Mouse (Mus musculus): ENCODE measurements around the gene Btn1a1. TPM values are rescaled to one million over a fixed set of nuclear protein-coding genes. Genes with fewer than 3 reads are reported as not detected.
A peak's percentile ranks its signal among the peaks of the same experiment; 100 is the strongest.

Btn1a1 gene
- polyA plus RNA-seq, 1 experiment from 2014 or later: 0.04 TPM

- H3K27ac ChIP-seq: peak within 1 kb of the TSS; percentile 91
- peak; percentile 97 for DNase-seq (ENCODE audit: low spot score)
- under 1% methylated on average over 48 of the region's 48 CpGs for WGBS
- H3K4me1 ChIP-seq: peaks cover 7% of the 10 kb centered on the region; the same call in 1 of the 2 replicates
- peak within 1 kb of the TSS; percentile 94 for H3K4me3 ChIP-seq
- H3K9me3 ChIP-seq: no peaks in the 10 kb centered on the region
- H3K36me3 ChIP-seq: peaks cover 39% of the 10 kb centered on the region
- no peaks in the 10 kb centered on the region for H3K27me3 ChIP-seq (ENCODE audit: insufficient read depth, poor library complexity, severe bottlenecking)
Observed at GRCm38 (mm10) chr13:23423286-23424051, 42.2 kb downstream of the Btn1a1 start, which contains the start of gene Abt1. Gene Abt1 (minus strand): TSS chr13:23423866.

GRCm38 (mm10) chr13:23422351-23422750, 43.4 kb downstream of the Btn1a1 start:
- DNase-seq (ENCODE audit: low spot score): no peak
- peaks cover 40% of the 10 kb centered on the region for H3K36me3 ChIP-seq
- H3K4me3 ChIP-seq: peak overlapping the region; percentile 94; the same call in 1 of the 2 replicates
- WGBS: 96% methylated on average over 16 of the region's 16 CpGs
- no peaks in the 10 kb centered on the region for H3K27me3 ChIP-seq (ENCODE audit: insufficient read depth, poor library complexity, severe bottlenecking)
- peaks cover 7% of the 10 kb centered on the region; the same call in 1 of the 2 replicates for H3K4me1 ChIP-seq
- H3K9me3 ChIP-seq: no peaks in the 10 kb centered on the region
- H3K27ac ChIP-seq: no peak overlapping the region

- Histone ChIP-seq H3K4me1 (peaks cover 5% of the 10 kb centered on the region; the same call in 1 of the 2 replicates), H3K27ac (0 out of 2 replicates have a peak overlapping the region, but pooled peaks have one; percentile 47), H3K9me3 (no peaks in the 10 kb centered on the region), H3K4me3 (peak overlapping the region; percentile 65), H3K36me3 (no peaks in the 10 kb centered on the region), H3K27me3 (ENCODE audit: insufficient read depth, poor library complexity, severe bottlenecking) (no peaks in the 10 kb centered on the region)
- WGBS: 2% methylated on average over 28 of the region's 28 CpGs
- DNase-seq (ENCODE audit: low spot score): no peak
Observed at GRCm38 (mm10) chr13:23412630-23413521, 52.8 kb downstream of the Btn1a1 start.

- Histone ChIP-seq H3K27me3 (ENCODE audit: insufficient read depth, poor library complexity, severe bottlenecking) (no peaks in the 10 kb centered on the region), H3K4me3 (peak overlapping the region; percentile 65), H3K27ac (peak overlapping the region; percentile 47; the same call in 1 of the 2 replicates), H3K9me3 (no peaks in the 10 kb centered on the region), H3K36me3 (no peaks in the 10 kb centered on the region), H3K4me1 (peaks cover 5% of the 10 kb centered on the region; the same call in 1 of the 2 replicates)
- WGBS: under 1% methylated on average over 20 of the region's 20 CpGs
- DNase-seq (ENCODE audit: low spot score): no peak
Observed at GRCm38 (mm10) chr13:23412211-23412629, 53.5 kb downstream of the Btn1a1 start.

GRCm38 (mm10) chr13:23411311-23412210, 54.1 kb downstream of the Btn1a1 start:
- no peak overlapping the region for H3K27ac ChIP-seq
- H3K27me3 ChIP-seq (ENCODE audit: insufficient read depth, poor library complexity, severe bottlenecking): no peaks in the 10 kb centered on the region
- H3K36me3 ChIP-seq: no peaks in the 10 kb centered on the region
- peaks cover 5% of the 10 kb centered on the region; the same call in 1 of the 2 replicates for H3K4me1 ChIP-seq
- no peaks in the 10 kb centered on the region for H3K9me3 ChIP-seq
- no peak for DNase-seq (ENCODE audit: low spot score)
- peak overlapping the region; percentile 65 for H3K4me3 ChIP-seq
- 3% methylated on average over 29 of the region's 29 CpGs for WGBS

GRCm38 (mm10) chr13:23410632-23411031, 55.1 kb downstream of the Btn1a1 start:
- H3K4me1 ChIP-seq: peaks cover 5% of the 10 kb centered on the region; the same call in 1 of the 2 replicates
- H3K9me3 ChIP-seq: no peaks in the 10 kb centered on the region
- no peaks in the 10 kb centered on the region for H3K27me3 ChIP-seq (ENCODE audit: insufficient read depth, poor library complexity, severe bottlenecking)
- no peak overlapping the region for H3K4me3 ChIP-seq
- no peaks in the 10 kb centered on the region for H3K36me3 ChIP-seq
- no peak for DNase-seq (ENCODE audit: low spot score)
- 64% methylated on average over 9 of the region's 9 CpGs for WGBS
- H3K27ac ChIP-seq: no peak overlapping the region

Other genes starting within 250 kb of the Btn1a1 start
- not detected in 2 replicates for gene Vmn1r222, start 230.0 kb downstream of the Btn1a1 start, polyA plus RNA-seq (2016; fragmentation: Nextera tagmentation; extraction: Ambion mirVana)
- not detected in 2 replicates for gene Vmn1r223, start 218.8 kb downstream of the Btn1a1 start, polyA plus RNA-seq (2016; fragmentation: Nextera tagmentation; extraction: Ambion mirVana)
- gene Zfp322a, start 96.7 kb downstream of the Btn1a1 start, polyA plus RNA-seq (2016; fragmentation: Nextera tagmentation; extraction: Ambion mirVana): 39.0 and 42.2 TPM in 2 replicates
- gene Abt1, start 42.0 kb downstream of the Btn1a1 start, polyA plus RNA-seq (2016; fragmentation: Nextera tagmentation; extraction: Ambion mirVana): 10.1 and 13.0 TPM in 2 replicates
- 0.30 and 0.75 TPM in 2 replicates for gene Btn2a2, start 23.0 kb upstream of the Btn1a1 start, polyA plus RNA-seq (2016; fragmentation: Nextera tagmentation; extraction: Ambion mirVana)
- 2.5 and 2.8 TPM in 2 replicates for gene Hist1h4h, start 65.1 kb upstream of the Btn1a1 start, polyA plus RNA-seq (2016; fragmentation: Nextera tagmentation; extraction: Ambion mirVana)
- gene Hist1h2af, start 68.0 kb upstream of the Btn1a1 start, polyA plus RNA-seq (2016; fragmentation: Nextera tagmentation; extraction: Ambion mirVana): 1.7 and 4.9 TPM in 2 replicates
- 3.2 and 3.5 TPM in 2 replicates for gene Hist1h3g, start 69.5 kb upstream of the Btn1a1 start, polyA plus RNA-seq (2016; fragmentation: Nextera tagmentation; extraction: Ambion mirVana)
- 0.22 and 0.73 TPM in 2 replicates for gene Hist1h2bh, start 77.5 kb upstream of the Btn1a1 start, polyA plus RNA-seq (2016; fragmentation: Nextera tagmentation; extraction: Ambion mirVana)
- gene Hist1h3f, start 78.2 kb upstream of the Btn1a1 start, polyA plus RNA-seq (2016; fragmentation: Nextera tagmentation; extraction: Ambion mirVana): 0.31 and 0.99 TPM in 2 replicates
- gene Hist1h4f, start 85.7 kb upstream of the Btn1a1 start, polyA plus RNA-seq (2016; fragmentation: Nextera tagmentation; extraction: Ambion mirVana): 0.51 TPM in 1 of 2 replicates, not detected in the other
- gene Hist1h1d, start 87.4 kb upstream of the Btn1a1 start, polyA plus RNA-seq (2016; fragmentation: Nextera tagmentation; extraction: Ambion mirVana): 0.17 and 0.36 TPM in 2 replicates
- gene Hist1h3e, start 96.5 kb upstream of the Btn1a1 start, polyA plus RNA-seq (2016; fragmentation: Nextera tagmentation; extraction: Ambion mirVana): 3.0 and 3.5 TPM in 2 replicates
- gene Hist1h2ae, start 105.3 kb upstream of the Btn1a1 start, polyA plus RNA-seq (2016; fragmentation: Nextera tagmentation; extraction: Ambion mirVana): 39.9 and 49.4 TPM in 2 replicates
- 2.8 and 4.8 TPM in 2 replicates for gene Hist1h2bg, start 105.5 kb upstream of the Btn1a1 start, polyA plus RNA-seq (2016; fragmentation: Nextera tagmentation; extraction: Ambion mirVana)
- gene Hist1h2bf, start 108.3 kb upstream of the Btn1a1 start, polyA plus RNA-seq (2016; fragmentation: Nextera tagmentation; extraction: Ambion mirVana): 1.1 and 1.8 TPM in 2 replicates
- gene Hist1h2ad, start 108.5 kb upstream of the Btn1a1 start, polyA plus RNA-seq (2016; fragmentation: Nextera tagmentation; extraction: Ambion mirVana): 0.54 and 1.1 TPM in 2 replicates
- gene Hist1h3d, start 109.9 kb upstream of the Btn1a1 start, polyA plus RNA-seq (2016; fragmentation: Nextera tagmentation; extraction: Ambion mirVana): 1.4 and 5.3 TPM in 2 replicates
- 41.9 and 60.3 TPM in 2 replicates for gene Hist1h4d, start 115.7 kb upstream of the Btn1a1 start, polyA plus RNA-seq (2016; fragmentation: Nextera tagmentation; extraction: Ambion mirVana)
- gene Hist1h2be, start 155.2 kb upstream of the Btn1a1 start, polyA plus RNA-seq (2016; fragmentation: Nextera tagmentation; extraction: Ambion mirVana): 1.2 and 1.9 TPM in 2 replicates
- 9.5 and 11.1 TPM in 2 replicates for gene Hist1h1e, start 156.7 kb upstream of the Btn1a1 start, polyA plus RNA-seq (2016; fragmentation: Nextera tagmentation; extraction: Ambion mirVana)
- gene Hist1h2ac, start 218.0 kb upstream of the Btn1a1 start, polyA plus RNA-seq (2016; fragmentation: Nextera tagmentation; extraction: Ambion mirVana): 0.63 and 0.84 TPM in 2 replicates
- 24.3 and 29.4 TPM in 2 replicates for gene Hist1h2bc, start 218.3 kb upstream of the Btn1a1 start, polyA plus RNA-seq (2016; fragmentation: Nextera tagmentation; extraction: Ambion mirVana)
- gene Hist1h1t, start 229.9 kb upstream of the Btn1a1 start, polyA plus RNA-seq (2016; fragmentation: Nextera tagmentation; extraction: Ambion mirVana): 0.24 TPM in 1 of 2 replicates, not detected in the other
- 3.2 and 3.3 TPM in 2 replicates for gene Hist1h4c, start 232.6 kb upstream of the Btn1a1 start, polyA plus RNA-seq (2016; fragmentation: Nextera tagmentation; extraction: Ambion mirVana)
- 5.2 and 8.3 TPM in 2 replicates for gene Hfe, start 245.0 kb upstream of the Btn1a1 start, polyA plus RNA-seq (2016; fragmentation: Nextera tagmentation; extraction: Ambion mirVana)

Measured in heart, embryonic 10.5 days (tissue).